Mouse (Mus musculus) MEL (cell line): Measurements from ENCODE around the gene Zmiz1.

Source experiments
- CTCF ChIP-seq, 3 experiments: IDR thresholded peaks in 2 of 3; conservative IDR thresholded peaks in 1 of 3; 2 replicates each; pipeline ENCODE4 v1.5.1; 2011 to 2012; ENCODE audit warnings: low read length in 3 of 3, low read depth in 2 of 3, mild to moderate bottlenecking in 2 of 3, improper control_type of control experiment in 1 of 3, inconsistent platforms in 1 of 3, mixed read lengths in 1 of 3, moderate library complexity in 1 of 3; ENCODE audit not compliant: control insufficient read depth in 1 of 3, insufficient read depth in 1 of 3, poor library complexity in 1 of 3, severe bottlenecking in 1 of 3
- EP300 ChIP-seq, 2 experiments: IDR thresholded peaks; 2 replicates each; pipeline ENCODE4 v1.6.1; 2011; ENCODE audit warnings: improper control_type of control experiment in 2 of 2, low read length in 2 of 2, low read depth in 1 of 2, mild to moderate bottlenecking in 1 of 2
- HCFC1 ChIP-seq: IDR thresholded peaks from 2 replicates; pipeline ENCODE4 v1.6.1; 2012; ENCODE audit warnings: low read depth, mild to moderate bottlenecking, inconsistent platforms, low read length, improper control_type of control experiment, moderate library complexity
- JUND ChIP-seq: IDR thresholded peaks from 2 replicates; pipeline ENCODE4 v1.6.1; 2011; ENCODE audit warnings: low read depth, mild to moderate bottlenecking, improper control_type of control experiment, low read length
- MAFK ChIP-seq: IDR thresholded peaks from 2 replicates; pipeline ENCODE4 v1.6.1; 2011; ENCODE audit warnings: low read depth, mild to moderate bottlenecking, low read length, improper control_type of control experiment, borderline replicate concordance
- MAX ChIP-seq: IDR thresholded peaks from 2 replicates; pipeline ENCODE4 v1.6.1; 2011; ENCODE audit warnings: low read length, improper control_type of control experiment
- MEF2A ChIP-seq: IDR thresholded peaks from 2 replicates; pipeline ENCODE4 v1.6.1; 2014; ENCODE audit warnings: low read depth, mild to moderate bottlenecking, inconsistent platforms, low read length, improper control_type of control experiment; ENCODE audit not compliant: poor library complexity, insufficient replicate concordance, severe bottlenecking; ENCODE audit errors: extremely low read depth
- MYC ChIP-seq: IDR thresholded peaks from 2 replicates; pipeline ENCODE4 v1.6.1; 2011; ENCODE audit warnings: low read depth, mild to moderate bottlenecking, low read length, improper control_type of control experiment, moderate library complexity
- POLR2A ChIP-seq, 2 experiments: IDR thresholded peaks; 2 replicates each; pipeline ENCODE4 v1.6.1; 2011 to 2012; ENCODE audit warnings: low read length in 2 of 2, mild to moderate bottlenecking in 2 of 2, control low read depth in 1 of 2, improper control_type of control experiment in 1 of 2, low read depth in 1 of 2, moderate library complexity in 1 of 2; ENCODE audit not compliant: control insufficient read depth in 1 of 2, insufficient read depth in 1 of 2, poor library complexity in 1 of 2
- RCOR1 ChIP-seq: IDR thresholded peaks from 2 replicates; pipeline ENCODE4 v1.6.1; 2012; ENCODE audit warnings: low read depth, mild to moderate bottlenecking, inconsistent platforms, low read length, improper control_type of control experiment
- TAL1 ChIP-seq: IDR thresholded peaks from 2 replicates; pipeline ENCODE4 v1.6.1; 2012; ENCODE audit warnings: mild to moderate bottlenecking, inconsistent platforms, low read length, moderate library complexity, mixed read lengths
- TBP ChIP-seq: IDR thresholded peaks from 2 replicates; pipeline ENCODE4 v1.8.0; 2011; ENCODE audit warnings: low read depth, low read length, improper control_type of control experiment
- USF1 ChIP-seq: IDR thresholded peaks from 2 replicates; pipeline ENCODE4 v1.6.1; 2014; ENCODE audit warnings: low read depth, mild to moderate bottlenecking, inconsistent platforms, low read length, improper control_type of control experiment, moderate library complexity
- ZNF384 ChIP-seq: IDR thresholded peaks from 2 replicates; pipeline ENCODE4 v1.6.1; 2012; ENCODE audit warnings: low read depth, mild to moderate bottlenecking, inconsistent platforms, low read length, improper control_type of control experiment

DNA sequence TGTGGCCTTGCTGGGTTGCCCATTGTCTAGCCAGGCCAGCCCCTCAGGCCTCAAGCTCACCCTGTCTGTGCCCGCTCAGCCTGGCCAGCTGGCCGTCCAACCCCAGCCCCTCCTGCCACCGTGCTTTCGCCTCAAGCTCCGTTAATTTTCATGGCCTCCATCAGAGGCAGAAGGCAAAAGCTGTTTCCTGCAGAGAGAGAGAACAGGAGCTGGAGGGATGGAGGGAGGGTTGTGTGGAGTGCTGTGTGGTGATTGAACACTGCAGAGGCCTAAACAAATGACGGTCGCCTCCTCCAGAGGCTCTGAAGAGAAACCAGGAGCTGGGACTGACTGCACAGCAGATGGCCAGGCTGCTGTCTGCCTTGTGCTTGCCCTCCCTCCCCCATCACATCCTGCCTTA lies 164.7 kb downstream of the Zmiz1 start:
- no peak for TF ChIP-seq TAL1
- TF ChIP-seq RCOR1: no peak
- no peak for TF ChIP-seq CTCF (IDR thresholded peaks at IDR 0.05 in 2 of 3, conservative IDR thresholded peaks at IDR 0.05 in 1 of 3; ENCODE audit: control insufficient read depth in 1 of 3, insufficient read depth in 1 of 3, low read depth in 2 of 3, low read length in 3 of 3, poor library complexity in 1 of 3, severe bottlenecking in 1 of 3)
- TF ChIP-seq MYC: no peak
- TF ChIP-seq ZNF384: no peak
- TF ChIP-seq HCFC1: no peak
- no peak for TF ChIP-seq POLR2A (IDR thresholded peaks at IDR 0.05; ENCODE audit: control insufficient read depth in 1 of 2, insufficient read depth in 1 of 2, low read depth in 1 of 2, low read length in 2 of 2, poor library complexity in 1 of 2)
- TF ChIP-seq JUND: no peak
- TF ChIP-seq EP300 (IDR thresholded peaks at IDR 0.05; ENCODE audit: low read depth in 1 of 2, low read length in 2 of 2): no peak
- TF ChIP-seq USF1: no peak
- TF ChIP-seq TBP: no peak
- no peak for TF ChIP-seq MEF2A
- TF ChIP-seq MAFK: no peak
- no peak for TF ChIP-seq MAX
